Mouse (Mus musculus) midbrain, postnatal 0 days (tissue): ENCODE measurements at regions not wholly inside any gene's neighbourhood (a gene's known extent, or its start where the extent isn't known, plus 50 kb on each side); places are given as distances from the start of the nearest gene placed in this dataset.

Source experiments
- ATAC-seq: fragments of 200-750 bp; cut with Nextera tagmentation; 2 replicates; pipeline ENCODE4 v1.8.0; 2017; ENCODE audit warnings: moderate number of reproducible peaks, mild to moderate bottlenecking, moderate TSS enrichment, moderate library complexity; ENCODE audit not compliant: low FRiP score
- DNase-seq: peaks from one replicate; pipeline ENCODE4 v3.0.0-alpha.2; 2015; ENCODE audit warnings: low spot score
- H3K27ac ChIP-seq: fragments of 300-500 bp; sonication (generic); 2 replicates; pipeline ENCODE4 v1.5.1; 2014; ENCODE audit warnings: low read depth, mild to moderate bottlenecking, low read length, mixed read lengths
- H3K27me3 ChIP-seq: fragments of 300-500 bp; sonication (generic); 2 replicates; pipeline ENCODE4 v1.6.1; 2014; ENCODE audit warnings: low read length, control low read depth, mixed read lengths; ENCODE audit not compliant: insufficient read depth
- H3K36me3 ChIP-seq: fragments of 300-500 bp; sonication (generic); 2 replicates; pipeline ENCODE4 v1.6.1; 2014; ENCODE audit warnings: low read length, control low read depth, mixed read lengths; ENCODE audit not compliant: insufficient read depth
- H3K4me1 ChIP-seq: fragments of 300-500 bp; sonication (generic); 2 replicates; pipeline ENCODE4 v1.6.1; 2014; ENCODE audit warnings: mild to moderate bottlenecking, control low read depth, antibody characterized with exemption, low read length, mixed read lengths; ENCODE audit not compliant: insufficient read depth
- H3K4me2 ChIP-seq: fragments of 300-500 bp; sonication (generic); 2 replicates; pipeline ENCODE4 v1.6.1; 2014; ENCODE audit warnings: low read depth, mild to moderate bottlenecking, low read length, mixed read lengths; ENCODE audit not compliant: poor library complexity, severe bottlenecking
- H3K4me3 ChIP-seq: fragments of 300-500 bp; sonication (generic); 2 replicates; pipeline ENCODE4 v1.5.1; 2014; ENCODE audit warnings: low read depth, mild to moderate bottlenecking, low read length, moderate library complexity
- H3K9ac ChIP-seq: fragments of 300-500 bp; sonication (generic); replicated peaks from 2 replicates; pipeline ENCODE4 v1.6.1; 2014; ENCODE audit warnings: mild to moderate bottlenecking, low read length, moderate library complexity, mixed read lengths; ENCODE audit not compliant: poor library complexity, severe bottlenecking
- H3K9me3 ChIP-seq: fragments of 300-500 bp; sonication (generic); 2 replicates; pipeline ENCODE4 v1.6.1; 2016; ENCODE audit warnings: low read length, control low read depth
- CTCF ChIP-seq: IDR thresholded peaks from 2 replicates; pipeline ENCODE4 v1.5.1; 2016; ENCODE audit warnings: antibody characterized with exemption, mild to moderate bottlenecking
- WGBS: fragments of 180-500 bp; shearing (Covaris S2); extraction: QIAGEN DNeasy Blood & Tissue Kit; methylation state at CpG from one replicate; pipeline ENCODE4 v1.1.7; 2014; 5-methylcytosine and 5-hydroxymethylcytosine counted together

GRCm38 (mm10) chr14:58180724-58181123 is 110.4 kb downstream of the Fgf9 start:
- no peak overlapping the region for H3K4me2 ChIP-seq
- no peak overlapping the region for H3K27ac ChIP-seq
- DNase-seq, result no peak
- no peak overlapping the region for H3K4me3 ChIP-seq
- H3K27me3 ChIP-seq, result no peaks in the 10 kb centered on the region
- no peaks in the 10 kb centered on the region for H3K36me3 ChIP-seq
- no peaks in the 10 kb centered on the region for H3K9me3 ChIP-seq
- no peak overlapping the region for H3K9ac ChIP-seq
- no peaks in the 10 kb centered on the region for H3K4me1 ChIP-seq
- ATAC-seq, result no peak
- no peak for TF ChIP-seq CTCF

- Histone ChIP-seq H3K9ac (no peak overlapping the region), H3K36me3 (no peaks in the 10 kb centered on the region), H3K4me2 (no peak overlapping the region), H3K4me3 (no peak overlapping the region), H3K4me1 (no peaks in the 10 kb centered on the region), H3K27ac (no peak overlapping the region), H3K9me3 (no peaks in the 10 kb centered on the region), H3K27me3 (no peaks in the 10 kb centered on the region)
- no peak for TF ChIP-seq CTCF
- WGBS, result 78% methylated on average over 5 of the region's 5 CpGs
- DNase-seq (no peak), ATAC-seq (no peak)
These were observed 105.5 kb downstream of the Fgf9 start for GRCm38 (mm10) chr14:58175651-58176363.

GRCm38 (mm10) chr14:58174512-58174911 is 104.2 kb downstream of the Fgf9 start:
- Histone ChIP-seq H3K4me3 (no peak overlapping the region), H3K4me2 (no peak overlapping the region), H3K27me3 (no peaks in the 10 kb centered on the region), H3K9me3 (no peaks in the 10 kb centered on the region), H3K27ac (no peak overlapping the region), H3K36me3 (no peaks in the 10 kb centered on the region), H3K9ac (no peak overlapping the region), H3K4me1 (no peaks in the 10 kb centered on the region)
- no peak for DNase-seq
- 53% methylated on average over 6 of the region's 6 CpGs for WGBS
- no peak for ATAC-seq
- TF ChIP-seq CTCF, result no peak

DNA sequence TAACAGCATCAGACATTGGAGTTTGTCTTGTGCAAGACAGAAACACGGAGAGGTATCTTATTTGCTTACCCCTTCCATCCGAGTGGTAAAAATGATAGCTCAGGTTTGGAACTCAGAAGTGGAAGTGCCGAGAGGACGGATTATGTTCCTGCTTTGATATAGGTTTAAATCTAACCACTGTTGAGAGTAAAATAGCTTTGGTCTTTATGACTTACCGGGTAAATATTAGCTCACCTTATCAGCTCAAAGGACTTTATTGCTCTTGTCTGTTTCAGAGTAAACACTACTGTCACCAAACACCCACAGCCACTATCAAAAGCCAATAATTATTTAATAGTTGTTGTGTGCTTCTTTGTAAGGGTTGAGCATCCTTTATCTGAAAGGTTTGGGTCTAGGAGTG is 98.6 kb downstream of the Fgf9 start:
- no peak overlapping the region for H3K4me3 ChIP-seq
- no peak overlapping the region for H3K4me2 ChIP-seq
- WGBS, result 89% methylated on average over 5 of the region's 5 CpGs
- H3K9ac ChIP-seq, result no peak overlapping the region
- no peaks in the 10 kb centered on the region for H3K36me3 ChIP-seq
- no peaks in the 10 kb centered on the region for H3K4me1 ChIP-seq
- ATAC-seq (no peak), DNase-seq (no peak)
- H3K27ac ChIP-seq, result no peak overlapping the region
- TF ChIP-seq CTCF, result no peak
- no peaks in the 10 kb centered on the region for H3K9me3 ChIP-seq
- H3K27me3 ChIP-seq, result no peaks in the 10 kb centered on the region
